Mouse (Mus musculus) embryonic fibroblast, embryonic 13.5 days (primary cell): ENCODE data around the gene Rflnb. TPM values are rescaled to one million over a fixed set of nuclear protein-coding genes. Genes with fewer than 3 reads are reported as not detected.

Experiments used
- H3K27ac ChIP-seq: 2 replicates; pipeline ENCODE4 v1.5.1; 2012; ENCODE audit warnings: low read length, control low read depth, inconsistent platforms; ENCODE audit not compliant: insufficient read depth
- H3K4me1 ChIP-seq: 2 replicates; pipeline ENCODE4 v1.6.1; 2011; ENCODE audit warnings: low read length; ENCODE audit not compliant: control insufficient read depth, insufficient read depth
- H3K4me3 ChIP-seq: 2 replicates; pipeline ENCODE4 v1.5.1; 2011; ENCODE audit warnings: mild to moderate bottlenecking, control low read depth, low read length; ENCODE audit not compliant: insufficient read depth
- CTCF ChIP-seq: IDR thresholded peaks from 2 replicates; pipeline ENCODE4 v1.5.1; 2011; ENCODE audit warnings: mild to moderate bottlenecking, control low read depth, low read length, moderate library complexity, borderline replicate concordance; ENCODE audit not compliant: insufficient read depth
- POLR2A ChIP-seq: IDR thresholded peaks from 2 replicates; pipeline ENCODE4 v1.6.1; 2011; ENCODE audit warnings: low read depth, mild to moderate bottlenecking, control low read depth, low read length, moderate library complexity
- polyA plus RNA-seq: library from polyadenylated mRNA; stranded (reverse); fragments of >200 nt; gene quantifications from 2 replicates; pipeline ENCODE4 v1.2.4, GENCODE M21; 2011; ENCODE audit warnings: low read depth; ENCODE audit not compliant: missing spikeins, insufficient read length

Rflnb gene
- polyA plus RNA-seq, 1 experiment: 67.5 TPM

- Histone ChIP-seq H3K27ac (no peak overlapping the region), H3K4me3 (no peak overlapping the region), H3K4me1 (no peaks in the 10 kb centered on the region)
- no peak for TF ChIP-seq POLR2A
- no peak for TF ChIP-seq CTCF
These were observed 55.4 kb downstream of the Rflnb start for GRCm38 (mm10) chr11:75972188-75972587.

GRCm38 (mm10) chr11:75970629-75971028 is 57.0 kb downstream of the Rflnb start:
- no peaks in the 10 kb centered on the region for H3K4me1 ChIP-seq
- H3K4me3 ChIP-seq: no peak overlapping the region
- H3K27ac ChIP-seq: no peak overlapping the region
- no peak for TF ChIP-seq CTCF
- no peak for TF ChIP-seq POLR2A

Other genes starting within 250 kb of the Rflnb start
- 1.5 and 1.9 TPM in 2 replicates for gene Doc2b, start 231.7 kb downstream of the Rflnb start, polyA plus RNA-seq
- gene Rph3al, start 89.4 kb downstream of the Rflnb start, polyA plus RNA-seq: 0.47 and 0.82 TPM in 2 replicates
- gene 1700016K19Rik, start 27.9 kb downstream of the Rflnb start, polyA plus RNA-seq: not detected in 2 replicates
- gene Vps53, start 151.9 kb upstream of the Rflnb start, polyA plus RNA-seq: 40.1 and 40.9 TPM in 2 replicates
- gene Fam57a, start 151.9 kb upstream of the Rflnb start, polyA plus RNA-seq: 17.5 and 20.8 TPM in 2 replicates
- gene Dbil5, start 189.8 kb upstream of the Rflnb start, polyA plus RNA-seq: not detected in 2 replicates
- 11.3 and 14.7 TPM in 2 replicates for gene Gemin4, start 189.9 kb upstream of the Rflnb start, polyA plus RNA-seq
- 6.1 and 8.6 TPM in 2 replicates for gene Mrm3, start 215.9 kb upstream of the Rflnb start, polyA plus RNA-seq
- 73.5 and 84.4 TPM in 2 replicates for gene Glod4, start 215.9 kb upstream of the Rflnb start, polyA plus RNA-seq